Mouse (Mus musculus) heart, postnatal 0 days (tissue): ENCODE measurements around the gene Cnr2.

ENCODE experiments used
- CTCF ChIP-seq: IDR thresholded peaks from 2 replicates; pipeline ENCODE4 v1.5.1; 2016; ENCODE audit warnings: antibody characterized with exemption, control low read depth, low read depth
- EP300 ChIP-seq: IDR thresholded peaks from 2 replicates; pipeline ENCODE4 v1.6.1; 2016; ENCODE audit warnings: antibody characterized with exemption, low read depth

GRCm38 (mm10) chr4:135946278-135946658 lies 51.1 kb downstream of the Cnr2 start, which contains the start of gene Hmgcl:
- TF ChIP-seq EP300 (0 out of 2 replicates have a peak, but pooled peaks have one; percentile 21), CTCF (no peak)
